Mouse (Mus musculus): Measurements from ENCODE around the gene Olfr33.

DNA sequence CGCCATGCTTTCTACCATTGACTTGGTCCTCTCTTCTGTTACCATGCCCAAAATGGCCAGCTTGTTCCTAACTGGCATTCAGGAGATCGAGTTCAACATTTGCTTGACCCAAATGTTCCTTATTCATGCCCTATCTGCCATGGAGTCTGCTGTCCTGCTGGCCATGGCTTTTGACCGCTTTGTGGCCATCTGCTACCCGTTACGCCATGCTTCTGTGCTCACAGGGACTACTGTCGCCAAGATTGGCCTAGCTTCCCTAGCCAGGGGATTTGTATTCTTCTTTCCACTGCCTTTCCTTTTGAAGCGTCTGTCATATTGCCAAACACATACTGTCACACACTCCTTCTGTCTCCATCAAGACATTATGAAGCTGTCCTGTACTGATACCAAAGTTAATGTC lies 20.4 kb downstream of the Olfr33 start:
- TF ChIP-seq POLR2A (IDR thresholded peaks at IDR 0.05; ENCODE audit: insufficient read depth, low read depth, low read length): no peak
- TF ChIP-seq CTCF (IDR thresholded peaks at IDR 0.05; ENCODE audit: insufficient read depth, low read depth, low read length): no peak

All from olfactory bulb, adult 2 months (tissue).